Mouse (Mus musculus) small intestine, adult 2 months (tissue): ENCODE data around the gene Comtd1.

Experiments
- CTCF ChIP-seq: fragments of 200-500 bp; IDR thresholded peaks from 2 replicates; pipeline ENCODE4 v1.5.1; 2012; ENCODE audit warnings: low read depth, mild to moderate bottlenecking, control low read depth, inconsistent platforms, low read length, moderate library complexity, mixed read lengths; ENCODE audit not compliant: insufficient replicate concordance, insufficient read length; ENCODE audit errors: extremely low read depth
- POLR2A ChIP-seq: fragments of 200-500 bp; IDR thresholded peaks from 2 replicates; pipeline ENCODE4 v1.6.1; 2012; ENCODE audit warnings: low read depth, mild to moderate bottlenecking, control low read depth, inconsistent platforms, low read length, moderate library complexity

DNA sequence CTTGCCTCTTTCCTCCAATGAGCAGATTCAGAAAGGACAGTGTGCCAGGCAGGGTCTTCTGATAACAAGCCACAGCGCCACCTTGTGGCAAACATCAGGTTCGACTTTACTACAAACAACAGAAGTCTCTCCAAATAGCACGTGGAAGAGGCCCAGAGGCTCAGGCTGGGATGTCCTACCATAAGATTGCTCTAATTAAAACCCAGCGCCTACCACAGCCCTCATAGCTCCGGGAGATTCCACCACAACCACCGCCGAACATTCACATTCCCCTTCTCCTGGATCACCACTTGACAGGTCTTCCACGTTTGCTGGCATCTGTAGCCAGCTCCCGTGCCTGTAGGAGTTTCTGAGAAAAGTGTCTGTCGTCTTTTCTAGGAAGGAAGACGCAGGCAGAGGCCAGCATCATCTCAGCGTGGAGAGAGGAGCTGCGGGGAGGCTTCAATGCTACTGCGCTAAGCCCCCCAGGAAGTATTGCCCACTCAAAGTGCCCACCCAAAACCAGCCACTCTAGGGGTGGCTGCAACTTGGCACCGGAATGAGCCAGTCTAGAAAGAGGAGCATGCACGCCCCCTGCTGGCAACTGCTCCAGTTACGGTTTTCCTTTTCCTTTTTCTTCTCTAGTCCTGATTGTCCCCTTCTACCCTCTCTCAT, 4.8 kb upstream of the Comtd1 start:
- TF ChIP-seq POLR2A (no peak; the same call in 1 of the 2 replicates), CTCF (peak; percentile 67; the same call in 1 of the 2 replicates)
